Mouse (Mus musculus): ENCODE data around the gene Dynlt1a.
A peak's percentile ranks its signal among the peaks of the same experiment; 100 is the strongest.
"Not testable (repeated sequence)": the region's sequence is repeated elsewhere in the genome, so short reads cannot be mapped to it uniquely, and the experiment has no call there.

Gene Dynlt1a

DNA sequence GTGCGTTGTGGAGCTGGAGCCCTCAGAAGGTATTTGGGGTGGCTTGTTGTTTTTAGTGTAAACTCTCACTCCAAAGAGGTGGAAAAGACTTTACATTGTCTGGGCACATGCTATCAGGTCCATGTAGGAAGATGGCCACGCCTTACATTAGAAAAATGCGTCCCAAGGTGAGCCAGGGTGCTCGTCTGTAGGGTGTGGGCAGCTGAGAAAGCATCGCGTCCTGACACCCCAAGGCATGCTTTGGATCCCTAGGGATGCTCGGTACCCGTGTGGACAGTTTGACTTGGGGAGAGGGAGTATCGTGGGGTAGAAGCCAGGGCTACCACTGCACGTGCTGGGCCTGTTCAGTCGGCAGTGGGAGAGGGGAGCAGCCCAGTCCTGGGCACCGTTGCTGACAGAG, 28.3 kb downstream of the Dynlt1a start:
- DNase-seq (ENCODE audit: low read depth, low spot score), result not testable (repeated sequence)

DNA sequence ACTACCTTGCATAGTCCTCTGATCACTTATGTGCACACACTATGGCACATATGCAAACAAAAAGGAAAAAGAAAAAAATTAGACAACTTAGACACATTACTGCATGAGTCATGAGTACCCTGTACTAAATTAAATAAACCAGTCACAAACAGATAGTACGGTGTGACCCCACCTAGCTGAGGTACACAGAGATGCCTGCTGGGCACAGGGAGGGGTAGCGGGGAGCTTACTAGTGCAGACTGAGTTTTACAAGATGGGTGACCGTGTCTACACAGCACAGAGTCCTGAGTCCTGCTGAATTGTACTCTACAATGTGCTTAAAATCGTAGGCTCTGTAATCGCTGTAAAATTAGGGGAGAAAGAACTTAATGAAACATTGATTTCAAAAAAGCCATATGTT, 31.1 kb downstream of the Dynlt1a start:
- DNase-seq (ENCODE audit: low read depth, low spot score), result not testable (repeated sequence)

- not testable (repeated sequence) for DNase-seq (ENCODE audit: low read depth, low spot score)
Observed at GRCm38 (mm10) chr17:6283137-6283536, 34.2 kb downstream of the Dynlt1a start.

- not testable (repeated sequence) for DNase-seq (ENCODE audit: low read depth, low spot score)
Observed at GRCm38 (mm10) chr17:6280513-6280912, 36.8 kb downstream of the Dynlt1a start.

- not testable (repeated sequence) for DNase-seq (ENCODE audit: low read depth, low spot score)
Observed at GRCm38 (mm10) chr17:6279772-6280171, 37.5 kb downstream of the Dynlt1a start.

- DNase-seq (ENCODE audit: low read depth, low spot score), result peak; percentile 49
Observed at GRCm38 (mm10) chr17:6279205-6279604, 38.1 kb downstream of the Dynlt1a start.

DNA sequence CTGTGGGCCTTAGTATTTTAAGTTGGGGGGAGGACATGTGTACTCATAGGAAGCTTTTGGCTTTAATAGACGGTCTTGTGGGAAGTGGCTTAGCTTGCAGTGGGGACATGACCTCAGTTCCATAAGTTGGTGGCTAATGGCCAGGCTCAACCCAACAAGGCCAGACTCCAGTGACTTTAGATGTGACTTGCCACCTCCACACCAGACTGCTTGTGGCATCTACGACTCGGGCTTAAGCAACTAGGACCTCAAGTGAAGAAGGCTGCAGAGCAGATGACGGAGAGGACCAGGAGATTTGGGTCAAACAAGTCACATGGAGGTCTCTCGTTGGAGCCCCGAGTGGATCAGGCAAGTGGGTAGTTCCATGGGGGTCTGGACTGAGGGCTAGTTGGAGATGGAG, 42.6 kb downstream of the Dynlt1a start:
- not testable (repeated sequence) for DNase-seq (ENCODE audit: low read depth, low spot score)

- DNase-seq (ENCODE audit: low read depth, low spot score), result not testable (repeated sequence)
Observed at GRCm38 (mm10) chr17:6271970-6272369, 45.3 kb downstream of the Dynlt1a start.

GRCm38 (mm10) chr17:6270840-6271239, 46.5 kb downstream of the Dynlt1a start:
- peak; percentile 28 for DNase-seq (ENCODE audit: low read depth, low spot score)

DNA sequence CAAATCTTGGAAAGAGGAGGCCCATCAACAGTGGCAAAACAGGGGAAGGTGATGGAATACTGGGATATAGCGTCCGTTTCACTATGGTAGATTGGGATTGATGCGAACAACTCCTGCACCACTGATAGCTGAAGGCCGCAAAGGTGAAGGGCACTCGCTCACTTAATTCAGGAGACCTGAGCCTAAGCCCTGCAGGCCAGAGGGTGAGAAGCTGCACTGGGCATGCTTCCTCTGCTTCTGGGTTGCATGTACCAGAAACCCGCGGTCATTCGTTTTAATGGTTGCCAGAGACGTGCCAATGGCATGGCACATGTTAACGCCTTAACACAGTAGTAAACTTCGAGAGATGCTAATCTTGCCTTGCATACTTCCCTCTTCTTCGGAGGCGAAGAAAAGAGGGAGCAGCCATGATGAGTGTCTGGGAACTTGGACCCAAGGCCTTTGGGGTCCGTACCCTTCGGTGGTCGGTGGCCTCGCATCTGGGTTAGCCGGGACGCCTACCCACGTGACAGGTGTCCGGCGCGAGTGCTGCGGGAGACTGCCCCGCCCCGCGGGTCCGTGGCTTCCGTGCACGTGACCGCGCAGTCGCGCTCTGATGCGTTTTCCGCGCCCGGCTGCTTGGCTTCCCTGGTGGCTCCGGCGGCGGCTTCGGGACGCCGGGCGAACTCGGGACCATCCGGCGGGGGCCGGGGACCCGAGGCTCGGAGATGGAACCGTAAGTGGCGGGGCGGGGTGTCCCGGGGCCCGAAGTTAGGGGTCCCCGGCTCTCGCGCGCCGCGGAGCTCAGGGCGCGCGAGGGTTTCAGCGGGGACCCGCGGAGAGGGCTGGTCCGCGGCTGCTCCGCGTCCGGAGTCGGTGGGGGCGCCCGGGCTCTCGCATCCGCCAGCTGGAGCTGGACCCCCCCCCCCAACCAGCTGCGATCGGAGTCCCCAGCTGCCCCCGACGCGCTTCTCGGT, 47.1 kb downstream of the Dynlt1a start:
- DNase-seq (ENCODE audit: low read depth, low spot score), result not testable (repeated sequence)

GRCm38 (mm10) chr17:6257070-6257456, 60.2 kb downstream of the Dynlt1a start:
- DNase-seq (ENCODE audit: low read depth, low spot score), result not testable (repeated sequence)

- DNase-seq (ENCODE audit: low read depth, low spot score), result not testable (repeated sequence)
Observed at GRCm38 (mm10) chr17:6256400-6257069, 60.8 kb downstream of the Dynlt1a start, which contains the start of gene Tmem181a. Tmem181a (plus strand) TSS chr17:6256860.
